Mouse (Mus musculus): ENCODE measurements around the gene Tmem255b.

Gene Tmem255b

DNA sequence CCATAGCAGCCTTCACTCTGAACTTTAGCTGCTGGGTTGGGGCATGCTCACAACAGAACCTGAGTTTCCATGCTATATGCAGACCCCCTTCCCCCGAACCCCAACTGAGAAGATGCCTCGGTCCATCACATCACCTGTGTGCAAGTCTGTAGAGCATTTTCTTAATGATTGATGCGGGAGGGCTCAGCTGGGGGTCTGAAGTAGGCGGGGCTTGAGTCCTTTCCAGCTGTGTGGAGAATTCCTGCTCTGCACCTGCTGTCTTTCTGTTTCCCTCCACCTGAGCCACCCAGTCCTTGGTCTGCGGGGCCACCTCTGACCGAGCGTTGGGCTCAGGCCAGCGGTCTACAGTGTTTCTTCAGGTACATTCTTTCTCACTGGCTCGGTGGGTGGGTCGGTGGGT lies at the start of gene Tmem255b:
TSS of gene Tmem255b (plus strand) at position 301 of the 400 bp plus-strand sequence.
- no peak for DNase-seq

DNA sequence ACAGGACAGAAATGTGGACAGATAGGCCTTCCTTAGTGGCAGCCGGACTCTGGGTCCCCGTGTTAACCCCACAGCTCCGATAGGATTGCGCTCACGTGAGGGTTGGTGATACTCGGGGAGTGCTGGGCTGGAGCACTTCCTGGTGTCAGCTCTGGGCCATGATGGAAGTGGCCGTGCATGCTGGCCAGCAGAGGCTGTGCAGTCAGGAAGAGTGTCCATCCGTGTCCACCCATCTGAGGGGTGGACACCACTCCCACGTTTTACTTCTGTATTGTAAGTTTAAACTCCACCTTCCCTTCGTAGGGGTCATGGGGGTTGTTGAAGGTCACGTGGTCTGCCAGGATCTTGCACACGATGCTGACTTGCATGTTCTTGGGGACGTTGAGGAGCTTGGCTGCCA lies 48.6 kb upstream of the Tmem255b start:
- DNase-seq: no peak

DNA sequence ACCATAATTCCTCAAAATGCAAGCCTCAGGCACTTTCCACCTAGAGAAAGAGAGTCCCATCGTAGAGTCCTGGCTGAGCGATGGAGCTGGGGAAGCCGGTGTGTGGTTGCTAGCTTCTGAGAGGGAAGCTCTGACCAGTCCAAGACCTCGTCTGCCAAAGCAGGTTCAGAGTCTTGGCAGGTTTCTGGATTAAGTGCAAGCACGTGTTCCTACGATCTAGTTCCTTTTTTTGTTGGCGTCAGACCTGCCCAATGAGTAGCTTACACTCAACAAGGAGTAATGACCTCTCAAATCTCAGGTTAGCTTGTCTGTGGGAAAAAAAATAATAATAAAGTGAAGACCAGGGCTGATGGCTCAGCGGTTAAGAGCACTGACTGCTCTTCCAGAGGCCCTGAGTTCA lies 47.3 kb upstream of the Tmem255b start:
- DNase-seq: no peak

DNA sequence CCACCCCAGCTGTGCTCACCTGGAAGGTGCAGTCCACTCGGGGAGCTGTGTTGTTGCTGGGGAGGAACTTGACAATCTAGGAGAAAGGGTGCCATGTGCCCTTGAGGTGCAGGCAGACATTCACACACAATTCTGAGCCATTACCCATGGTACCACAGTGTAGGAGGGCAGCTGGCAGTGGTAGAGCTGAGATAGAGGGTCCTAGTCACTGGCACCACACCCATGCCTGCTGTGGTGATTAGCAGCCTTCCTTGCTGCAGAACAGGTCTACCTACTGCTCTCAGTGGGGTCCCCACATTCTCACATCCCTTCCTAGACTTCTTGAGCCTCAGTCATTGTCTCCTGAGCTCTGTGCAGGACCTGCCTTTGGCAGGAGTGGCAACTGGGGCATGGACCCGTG lies 46.2 kb upstream of the Tmem255b start:
- no peak for DNase-seq

DNA sequence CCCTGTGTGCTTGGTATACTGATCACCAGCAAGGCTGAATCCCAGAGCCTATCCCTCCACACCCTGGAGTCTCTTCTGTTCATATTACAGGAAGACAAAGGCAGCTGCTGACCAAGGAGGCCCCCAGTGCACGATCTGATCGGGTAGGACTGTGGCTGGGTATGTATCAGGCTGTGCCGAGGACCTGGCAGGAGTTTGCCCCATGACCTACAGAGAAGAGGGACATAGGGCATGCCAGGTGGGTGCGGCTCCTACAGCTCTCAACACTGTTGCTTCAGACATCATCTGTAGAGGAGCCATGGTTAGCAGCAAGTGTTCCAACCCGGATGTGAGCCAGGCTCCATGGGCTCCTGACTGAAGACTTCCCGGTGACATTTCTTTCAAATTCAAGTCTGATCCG lies 41.1 kb upstream of the Tmem255b start:
- DNase-seq: no peak

DNA sequence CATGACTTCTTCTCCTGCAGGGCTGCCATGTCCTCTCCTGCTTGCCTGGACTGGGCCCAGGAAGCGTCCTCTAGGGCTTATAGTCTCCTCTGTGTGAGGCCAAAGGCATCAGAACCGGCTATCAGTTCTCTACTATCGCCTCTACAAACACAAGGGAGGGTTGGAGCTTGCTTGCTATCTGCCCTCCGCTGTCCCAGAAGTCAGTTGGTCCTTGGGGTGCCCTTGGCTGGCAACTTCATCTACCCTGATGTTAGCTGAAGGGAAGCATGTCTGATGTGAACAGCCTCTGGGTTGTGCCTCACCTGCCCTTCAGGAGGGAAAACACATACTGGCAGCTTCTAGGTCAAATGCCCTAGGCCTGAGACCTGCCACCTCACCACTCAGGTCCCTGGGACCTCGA lies 38.3 kb upstream of the Tmem255b start, which contains the start of gene Atp4b:
TSS of gene Atp4b (minus strand) at position 101 of the 400 bp plus-strand sequence.
- no peak for DNase-seq

DNA sequence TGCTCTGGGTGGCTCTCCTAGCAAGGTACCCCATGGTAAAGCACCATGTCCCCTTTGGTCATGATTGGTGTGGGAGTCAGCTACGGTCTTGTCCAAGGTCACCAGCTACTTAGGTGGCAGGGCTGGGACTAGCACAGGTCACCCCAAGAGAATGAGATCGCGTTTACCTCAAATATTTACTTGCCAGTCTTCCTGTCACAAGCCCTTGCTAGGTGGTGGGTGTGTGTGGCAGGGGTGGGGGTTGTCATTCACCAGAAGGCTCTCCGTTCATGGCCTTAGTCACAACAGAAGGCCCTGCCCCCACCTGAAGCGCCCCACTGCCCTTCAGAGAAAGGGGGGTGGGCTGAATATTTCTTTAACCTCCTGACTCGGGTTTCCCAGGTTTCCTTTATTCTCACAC lies 31.5 kb upstream of the Tmem255b start:
- DNase-seq: no peak

DNA sequence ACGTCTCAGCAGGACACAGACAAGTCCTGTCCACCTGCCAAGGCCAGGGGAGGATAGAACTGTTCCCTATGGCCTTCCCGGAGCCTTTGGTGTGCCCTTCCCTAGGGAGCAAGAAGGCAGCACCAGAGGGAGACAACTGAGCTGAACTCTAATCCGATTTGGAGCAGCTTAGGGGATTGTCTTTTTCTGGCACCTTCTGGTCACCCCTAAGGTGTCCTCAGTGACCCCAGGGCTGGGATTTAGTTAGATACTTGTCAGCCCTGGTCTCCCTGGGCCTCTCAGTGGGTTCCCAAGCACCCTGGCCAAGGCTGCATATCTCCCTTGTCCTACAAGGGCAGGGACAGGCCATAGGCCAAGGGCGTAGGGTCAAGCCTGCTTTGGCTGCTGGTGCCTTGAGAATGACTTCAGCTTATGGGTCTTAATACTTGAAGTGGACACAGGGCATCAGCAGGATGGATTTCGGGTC lies 30.3 kb upstream of the Tmem255b start, which contains the start of gene Grk1:
TSS of gene Grk1 (plus strand) at position 416 of the 466 bp plus-strand sequence.
- DNase-seq: no peak

DNA sequence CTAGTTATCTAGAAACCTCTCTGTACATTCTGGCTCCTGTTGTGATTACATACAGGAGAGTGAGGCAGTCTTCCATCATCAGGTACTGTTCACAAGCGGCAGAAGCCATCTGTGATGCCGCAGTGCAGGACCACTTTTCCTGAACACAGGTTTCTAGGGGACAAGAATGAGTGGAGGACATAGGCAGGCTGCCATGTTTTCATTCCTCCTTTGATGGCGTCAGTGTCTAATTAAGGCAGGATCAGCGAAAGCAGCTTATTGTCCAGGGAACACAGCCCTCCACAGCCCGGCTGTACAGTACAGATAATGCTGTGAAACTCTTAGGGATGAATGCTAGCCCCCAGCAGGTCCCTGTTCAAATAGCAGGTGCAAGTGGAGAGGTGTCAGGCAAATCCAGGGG lies 29.0 kb upstream of the Tmem255b start:
- DNase-seq: no peak

DNA sequence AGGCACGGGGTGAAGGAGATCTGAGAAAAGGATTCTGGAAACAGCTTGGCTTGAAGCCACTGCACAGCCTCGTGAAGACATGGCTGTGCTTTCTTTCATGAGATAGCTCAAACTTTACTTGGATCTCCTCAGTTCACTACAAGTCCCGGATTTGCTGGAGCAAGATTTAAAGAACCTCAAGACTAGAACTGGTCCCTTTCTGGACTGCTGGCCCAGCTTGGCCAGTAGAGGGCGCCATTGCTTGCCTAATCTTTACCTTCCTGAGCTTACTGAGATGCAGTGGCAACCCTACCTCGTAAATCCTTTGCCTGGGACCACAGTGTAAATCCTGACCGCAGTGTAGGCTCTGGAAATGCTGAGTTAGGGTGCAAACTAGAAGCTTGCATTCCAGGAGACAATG lies 23.4 kb upstream of the Tmem255b start:
- peak; percentile 68 to 69 for DNase-seq

DNA sequence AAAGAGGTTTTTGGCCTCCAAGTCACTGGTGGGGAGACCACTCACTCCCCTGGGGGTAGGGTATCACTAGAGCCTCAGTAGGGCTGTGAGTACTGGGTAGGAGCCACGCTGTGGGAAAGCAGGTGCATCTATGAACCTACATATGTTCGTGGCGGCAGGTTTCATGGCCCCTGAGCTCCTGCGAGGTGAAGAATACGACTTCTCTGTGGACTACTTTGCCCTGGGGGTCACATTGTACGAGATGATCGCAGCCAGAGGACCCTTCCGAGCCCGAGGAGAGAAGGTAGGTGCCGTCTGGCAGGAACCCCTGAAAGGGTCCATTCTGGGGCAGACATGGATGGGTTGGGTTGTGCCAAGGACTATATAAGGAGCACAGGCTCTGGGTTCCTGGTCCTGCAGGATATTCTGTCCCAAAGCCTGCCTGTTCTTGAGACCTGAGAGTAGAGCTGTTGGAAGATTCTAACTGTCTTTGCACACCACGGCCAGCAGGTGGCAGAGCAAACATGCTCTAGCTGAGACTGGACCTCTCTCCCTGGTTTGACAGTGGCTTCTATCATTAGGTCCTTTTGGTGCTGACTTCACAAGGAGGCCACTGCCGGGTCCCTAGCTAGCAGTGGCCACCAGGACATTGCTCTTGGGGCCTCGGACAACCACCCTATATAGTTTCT lies 22.0 kb upstream of the Tmem255b start:
- DNase-seq: peak; percentile 59 to 65

DNA sequence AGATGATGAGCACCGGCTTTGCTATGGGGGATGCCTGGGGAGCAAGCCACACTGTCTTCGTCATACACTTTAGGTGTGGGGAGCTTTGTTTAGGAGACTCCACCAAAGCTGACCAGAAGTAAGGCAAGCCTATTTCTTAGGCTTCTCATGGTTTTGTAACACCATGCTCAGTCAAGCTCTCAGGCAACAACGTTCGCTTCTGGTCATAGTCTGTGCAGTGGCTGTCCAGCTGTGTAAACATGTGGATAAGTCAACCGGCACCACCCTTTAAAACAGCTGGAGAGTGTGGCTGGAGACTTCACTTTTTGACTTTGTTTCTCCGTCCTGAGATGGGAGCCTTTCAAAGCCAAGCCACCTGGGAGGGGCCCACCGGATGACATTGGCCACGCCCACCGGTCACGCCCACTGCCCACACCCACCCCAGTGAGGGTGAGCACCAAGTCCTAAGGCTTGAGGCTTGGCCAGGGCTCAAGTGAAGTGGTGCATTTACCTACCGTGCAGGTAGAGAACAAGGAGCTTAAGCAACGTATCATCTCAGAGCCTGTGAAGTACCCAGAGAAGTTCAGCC lies 21.1 kb upstream of the Tmem255b start:
- peak; percentile 41 to 60 for DNase-seq

DNA sequence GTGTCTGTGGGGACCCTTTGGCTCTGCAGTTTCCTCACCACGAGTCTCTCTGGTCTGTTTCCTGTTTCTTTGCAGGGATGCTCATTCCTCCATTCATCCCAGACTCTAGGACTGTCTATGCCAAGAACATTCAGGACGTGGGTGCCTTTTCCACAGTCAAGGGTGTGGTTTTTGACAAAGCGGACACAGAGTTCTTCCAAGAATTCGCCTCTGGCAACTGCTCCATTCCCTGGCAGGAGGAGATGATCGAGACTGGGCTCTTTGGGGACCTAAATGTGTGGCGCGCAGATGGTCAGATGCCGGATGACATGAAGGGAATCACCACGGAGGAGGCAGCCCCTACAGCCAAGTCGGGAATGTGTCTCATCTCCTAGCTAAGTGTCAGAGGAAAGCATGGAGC lies 19.1 kb upstream of the Tmem255b start:
- no peak for DNase-seq

DNA sequence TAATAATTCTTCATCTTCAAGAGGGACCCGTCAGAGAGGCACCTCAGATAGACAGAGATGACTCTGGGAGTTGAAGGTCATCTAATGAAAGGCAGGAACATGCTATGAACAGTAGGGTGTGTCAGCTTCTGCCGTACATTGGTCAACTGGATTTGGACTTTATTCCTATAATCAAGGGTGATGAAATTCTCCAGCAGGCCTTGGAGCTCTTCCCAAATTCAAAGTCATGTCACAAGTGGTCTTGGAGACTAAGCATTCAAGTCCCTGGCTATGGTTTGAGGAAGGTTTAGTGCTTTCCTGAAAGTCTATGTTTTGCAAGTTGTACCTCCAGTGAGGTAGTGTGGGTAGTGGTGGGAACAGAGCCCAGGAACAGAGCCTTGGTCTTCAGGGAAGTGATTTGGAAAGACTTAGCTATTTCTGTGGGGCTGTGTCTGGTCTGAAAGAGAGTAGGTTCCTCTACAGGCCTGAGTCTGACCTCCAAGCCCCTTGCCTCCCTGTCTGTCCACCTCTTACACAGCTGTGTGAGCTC lies 15.8 kb upstream of the Tmem255b start:
- DNase-seq: no peak

DNA sequence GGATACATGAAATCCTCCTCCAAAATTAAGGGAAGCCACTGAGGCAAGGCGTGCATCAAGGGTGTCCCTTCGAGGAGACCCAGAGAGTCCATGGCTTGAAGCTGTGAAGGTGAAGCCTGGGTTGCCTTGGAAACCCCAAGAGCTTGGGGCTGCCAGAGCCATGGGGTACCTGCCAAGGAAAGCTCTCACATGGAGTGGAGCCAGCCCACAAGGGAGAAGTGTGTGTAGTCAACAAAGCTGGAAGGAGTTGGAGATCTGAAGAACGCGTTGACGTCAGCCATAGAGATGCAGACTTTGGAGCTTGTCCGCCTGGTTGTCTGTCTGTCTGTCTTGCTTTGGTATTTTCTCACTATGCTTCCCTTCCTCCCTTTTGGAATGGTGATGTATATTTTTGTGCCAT lies 14.0 kb upstream of the Tmem255b start:
- no peak for DNase-seq

DNA sequence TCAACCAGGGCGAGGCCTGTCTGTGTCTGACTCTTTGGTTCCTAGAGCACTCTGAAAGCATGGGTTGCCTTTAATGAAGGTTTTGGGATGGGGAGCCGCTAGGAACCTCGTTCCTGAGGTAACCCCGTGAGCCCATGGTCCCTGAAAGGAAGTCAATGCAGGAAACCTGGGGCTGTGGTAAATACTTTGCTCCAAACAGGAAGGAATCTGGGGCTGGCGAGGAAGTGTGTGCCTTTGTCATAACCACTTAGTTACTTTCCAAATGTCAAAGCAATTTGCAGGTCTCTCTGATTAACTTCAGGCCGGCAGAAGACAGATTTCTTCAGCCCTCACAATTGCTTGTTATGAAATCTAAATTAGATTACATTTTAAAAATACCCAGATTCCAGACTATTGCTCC lies 7.6 kb upstream of the Tmem255b start:
- no peak for DNase-seq

DNA sequence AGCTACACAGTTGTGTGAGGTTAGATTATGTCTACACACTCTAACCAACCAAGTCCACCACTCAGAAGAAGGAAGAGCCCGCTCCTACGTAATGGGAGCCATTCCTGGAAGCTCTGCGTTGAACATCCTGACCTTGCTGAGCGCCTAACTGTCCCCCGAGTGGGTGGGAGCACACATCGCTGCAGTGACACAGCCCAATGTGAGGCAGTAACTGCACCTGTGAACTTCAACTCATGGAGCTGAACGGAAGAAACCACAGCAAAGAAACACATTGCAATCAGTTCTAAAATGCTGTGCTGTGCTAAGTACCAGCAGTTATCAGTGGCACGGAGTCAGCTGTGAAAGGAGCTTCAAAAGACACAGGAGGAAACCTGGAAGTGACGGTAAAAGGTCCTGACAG lies 6.8 kb upstream of the Tmem255b start:
- DNase-seq: peak; percentile 64 to 83

DNA sequence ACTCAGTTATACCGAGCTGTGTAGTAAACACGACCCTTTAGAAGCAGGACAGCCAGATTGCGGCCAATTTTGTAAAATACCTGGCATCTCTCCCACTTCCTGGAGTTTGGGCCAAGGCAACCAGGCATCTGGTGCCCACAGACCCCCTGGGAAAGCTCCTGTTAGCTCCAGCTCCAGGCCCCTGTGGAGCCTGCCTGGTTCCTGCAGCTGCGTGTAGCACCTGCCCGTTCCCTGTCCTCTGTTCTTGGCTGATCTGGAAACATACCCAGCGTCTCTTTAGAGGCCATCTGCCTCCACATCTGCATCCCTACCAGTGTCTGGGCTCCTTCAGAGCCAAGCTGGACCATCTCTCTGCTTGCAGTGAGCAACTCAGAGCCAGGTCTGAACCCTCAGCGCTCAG lies 4.6 kb upstream of the Tmem255b start:
- no peak for DNase-seq

DNA sequence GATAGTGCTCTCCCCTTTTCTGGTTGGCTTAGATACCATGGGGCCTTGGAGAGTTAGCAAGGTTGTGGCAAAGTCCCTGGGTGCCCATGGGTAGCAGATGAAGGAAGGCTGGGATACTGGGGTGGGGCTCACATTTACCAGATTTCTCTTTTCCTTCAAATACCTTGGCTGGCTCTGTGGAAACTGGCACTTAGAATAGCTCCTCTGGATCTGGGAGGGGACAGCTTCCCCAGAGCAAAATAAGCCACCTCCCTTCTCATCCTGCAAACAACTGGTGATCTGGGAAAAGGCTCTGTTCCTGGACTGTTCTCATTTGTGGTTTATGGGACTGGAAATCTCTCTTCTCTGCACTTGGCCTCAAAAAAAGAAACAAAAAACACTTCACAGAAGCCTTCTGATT lies 4.1 kb upstream of the Tmem255b start:
- DNase-seq: no peak

DNA sequence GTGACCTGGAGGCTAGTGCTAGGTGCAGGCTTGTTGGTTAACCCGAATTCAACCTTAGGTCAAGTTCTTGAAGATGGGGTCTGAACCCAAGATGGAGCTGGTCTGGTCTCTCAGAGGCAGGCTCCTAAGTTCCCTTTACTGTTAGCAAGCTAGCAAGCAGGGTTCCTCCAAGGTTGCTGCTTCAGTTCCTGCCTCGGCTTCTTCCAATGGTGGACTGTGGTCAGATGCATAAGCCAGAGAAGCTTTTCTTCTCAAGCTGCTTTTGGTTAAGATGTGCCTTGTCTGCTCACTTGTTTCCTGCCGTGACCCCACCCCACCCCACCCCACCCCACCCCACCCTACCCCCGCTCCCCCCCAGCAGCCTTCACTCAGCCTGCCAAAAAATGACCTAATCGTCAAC lies 1.9 kb upstream of the Tmem255b start:
- DNase-seq: no peak

DNA sequence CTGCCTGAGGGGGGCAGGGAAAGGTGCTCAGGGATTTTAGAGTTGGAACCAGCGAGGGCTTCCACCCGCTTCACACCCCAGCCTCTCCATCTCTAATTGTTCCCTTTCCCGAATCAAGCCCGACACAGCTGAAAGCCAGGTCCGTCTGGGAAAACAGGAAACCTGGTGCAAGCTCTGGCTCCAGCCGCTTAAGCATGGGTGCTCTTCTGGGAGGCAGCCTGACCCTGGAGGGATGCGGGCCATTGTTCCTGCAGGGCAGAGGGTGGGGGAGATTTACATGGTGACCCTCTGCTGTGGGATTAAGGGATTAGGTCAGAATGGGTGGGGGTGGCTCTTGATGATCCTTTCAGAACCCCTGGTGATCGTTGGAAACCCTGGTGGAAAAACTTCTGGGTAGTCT lies 1.1 kb downstream of the Tmem255b start:
- no peak for DNase-seq

DNA sequence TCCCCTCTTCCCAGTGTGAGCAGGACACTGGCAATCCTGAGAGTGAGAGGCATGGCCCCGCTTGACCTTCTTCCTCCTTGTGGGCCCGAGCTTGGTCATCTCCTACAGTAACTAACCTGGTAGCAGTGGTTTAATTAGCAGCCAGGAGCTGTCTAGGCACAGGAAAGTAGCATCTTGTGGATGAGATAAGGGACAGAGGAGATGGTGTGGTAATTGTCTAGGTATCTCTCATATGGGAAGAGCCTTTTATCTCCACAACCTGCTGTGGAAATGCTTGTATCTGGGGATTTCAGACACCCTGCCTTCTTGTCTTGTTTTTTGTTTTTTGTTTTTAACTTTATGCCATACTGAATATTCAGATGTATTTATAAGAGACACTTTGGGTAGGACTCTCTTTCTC lies 2.5 kb downstream of the Tmem255b start:
- DNase-seq: no peak

DNA sequence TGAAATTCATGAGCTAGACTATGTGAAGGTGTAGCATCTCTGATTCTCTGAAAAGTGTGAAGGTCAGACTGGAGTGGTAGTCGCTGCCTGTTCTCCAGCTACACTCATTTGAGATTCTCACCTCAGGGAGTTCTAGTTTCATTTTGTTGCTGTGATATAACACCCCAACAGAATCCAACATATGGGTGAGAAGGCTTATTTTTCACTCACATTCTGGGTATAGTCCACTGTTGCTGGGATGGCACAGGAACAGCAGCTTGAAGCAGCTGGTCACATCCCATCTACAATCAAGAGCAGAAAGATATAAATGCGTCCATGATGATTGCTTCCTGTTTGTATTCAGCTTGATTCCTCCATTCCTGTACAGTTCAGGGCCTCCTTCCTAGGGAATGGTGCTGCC lies 7.2 kb downstream of the Tmem255b start:
- no peak for DNase-seq

DNA sequence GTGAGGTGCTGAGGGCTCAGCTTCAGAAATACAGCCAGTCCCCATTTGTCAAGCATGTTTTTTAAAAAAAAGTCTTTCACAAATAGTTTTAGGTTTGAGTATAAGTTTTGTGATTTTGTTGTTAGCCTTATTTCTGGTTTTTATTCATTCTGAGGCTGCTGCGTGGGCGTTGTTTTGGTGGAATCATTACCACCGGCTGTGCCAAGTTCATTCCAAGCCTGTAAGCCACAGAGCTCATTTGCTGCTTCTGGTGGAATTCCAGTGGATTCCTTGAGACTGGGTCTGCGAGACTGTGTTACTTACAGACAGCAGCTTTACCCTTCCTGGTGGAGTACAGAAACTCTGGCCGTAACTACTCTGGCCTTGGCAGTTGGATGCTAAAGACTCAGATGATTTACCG lies 11.5 kb downstream of the Tmem255b start:
- DNase-seq: no peak

DNA sequence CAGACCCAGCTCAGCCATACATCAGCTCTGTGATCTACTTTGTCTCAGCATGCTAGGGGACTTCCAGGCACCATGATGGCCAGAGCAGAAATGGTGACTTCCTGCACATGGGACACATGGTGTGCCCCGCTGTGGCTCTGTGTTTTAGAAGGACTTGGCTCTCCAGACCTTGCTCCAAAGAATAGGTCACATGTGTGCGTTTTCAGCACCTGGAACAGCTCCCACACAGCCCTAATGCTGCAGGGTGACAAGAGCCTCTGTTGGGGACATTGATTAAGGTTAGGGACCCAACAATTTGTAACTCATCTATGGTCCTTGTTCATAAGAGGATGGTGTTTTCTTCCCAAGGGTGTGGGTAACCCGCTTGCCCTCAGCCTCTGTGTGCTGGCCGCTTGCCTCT lies 13.2 kb downstream of the Tmem255b start:
- no peak for DNase-seq

Measured in thymus, postnatal 36 days (tissue).